Mouse (Mus musculus) lung, postnatal 36 days (tissue): Measurements from ENCODE around the gene Tpcn1.
"Not testable (repeated sequence)": the region's sequence is repeated elsewhere in the genome, so short reads cannot be mapped to it uniquely, and the experiment has no call there.

Experiments
- DNase-seq: peaks from one replicate; pipeline ENCODE4 v3.0.0; 2022; ENCODE audit warnings: mixed read lengths

The Tpcn1 gene

GRCm38 (mm10) chr5:120505781-120506180, 82.7 kb downstream of the Tpcn1 start:
- no peak for DNase-seq

DNA sequence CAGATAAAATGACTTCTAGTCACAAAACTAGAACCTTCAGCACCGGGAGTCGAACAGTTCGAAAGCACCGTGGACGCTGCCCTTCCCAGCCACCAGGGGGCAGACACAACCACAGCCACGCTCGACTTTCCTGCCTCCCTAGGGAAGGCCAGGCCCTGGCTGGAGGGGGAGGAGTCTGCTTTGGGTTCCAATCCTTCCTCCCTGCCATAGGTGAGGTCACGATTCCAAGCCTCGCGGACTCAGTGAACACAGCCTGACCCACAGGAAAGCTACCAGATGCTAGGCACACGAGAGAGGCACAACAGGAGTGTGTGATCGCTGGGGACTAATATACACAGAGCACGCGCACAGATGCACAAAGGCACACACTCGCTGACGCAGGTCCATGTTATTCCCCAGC, 83.1 kb downstream of the Tpcn1 start:
- peak; percentile 88 for DNase-seq

GRCm38 (mm10) chr5:120503144-120503795, 85.2 kb downstream of the Tpcn1 start, which contains the start of gene Plbd2:
Gene Plbd2 (minus strand): TSS chr5:120503625.
- DNase-seq = peak; percentile 85

DNA sequence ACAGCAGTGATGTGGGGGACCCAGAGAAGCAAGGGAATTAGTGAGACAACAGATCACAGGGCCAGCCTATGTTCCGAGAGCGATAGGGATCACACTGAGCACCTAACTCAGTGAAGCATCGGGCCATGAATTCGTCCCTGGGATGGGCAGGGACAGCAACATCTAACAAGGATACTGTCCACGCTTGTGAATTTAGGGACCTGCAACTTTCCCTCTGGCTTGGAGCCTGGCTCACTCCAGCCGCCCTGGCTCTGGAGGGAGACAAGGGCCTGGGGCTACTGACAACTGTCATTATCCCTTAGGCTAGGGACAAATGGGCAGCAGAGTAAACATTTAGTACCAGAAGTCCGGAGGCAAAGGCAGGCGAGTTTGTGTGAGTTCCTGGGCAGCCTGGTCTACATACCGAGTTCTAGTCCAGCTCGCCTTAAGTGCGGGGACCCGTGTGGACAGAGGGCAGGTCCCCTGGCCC, 85.8 kb downstream of the Tpcn1 start:
- DNase-seq = no peak

- no peak for DNase-seq
Measured at GRCm38 (mm10) chr5:120502147-120502621, 86.3 kb downstream of the Tpcn1 start.

DNA sequence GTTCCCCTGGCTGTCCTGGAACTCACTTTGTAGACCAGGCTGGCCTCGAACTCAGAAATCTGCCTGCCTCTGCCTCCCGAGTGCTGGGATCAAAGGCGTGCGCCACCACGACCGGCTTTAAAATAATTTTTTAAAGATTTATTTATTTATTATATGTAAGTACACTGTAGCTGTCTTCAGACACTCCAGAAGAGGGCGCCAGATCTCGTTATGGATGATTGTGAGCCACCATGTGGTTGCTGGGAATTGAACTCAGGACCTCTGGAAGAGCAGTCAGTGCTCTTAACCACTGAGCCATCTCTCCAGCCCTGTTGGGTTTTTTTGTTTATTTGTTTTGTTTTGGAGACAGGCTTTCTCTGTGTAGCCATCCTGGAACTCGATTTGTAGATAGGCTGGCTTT, 87.9 kb downstream of the Tpcn1 start:
- DNase-seq = not testable (repeated sequence)

DNA sequence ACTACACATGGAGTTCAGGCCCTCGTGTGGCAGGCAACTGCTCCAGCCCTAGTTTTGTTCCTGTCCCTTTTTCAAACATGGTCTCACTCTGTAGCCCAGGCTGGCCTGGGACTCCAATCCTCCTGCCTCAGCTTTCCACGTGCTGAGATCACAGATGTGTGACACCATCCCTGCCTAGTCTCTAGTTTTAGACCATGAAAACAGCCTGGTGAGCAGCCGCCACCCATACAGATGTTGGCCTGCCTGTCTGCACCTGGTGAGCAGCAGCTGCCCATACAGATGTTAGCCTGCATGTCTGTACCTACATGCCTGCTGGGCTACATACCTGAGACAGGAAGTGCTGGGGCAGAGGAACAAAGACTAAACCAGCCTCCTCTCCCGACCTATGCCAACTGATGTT, 89.3 kb downstream of the Tpcn1 start:
- DNase-seq = no peak

- DNase-seq = no peak
Measured at GRCm38 (mm10) chr5:120497071-120497470, 91.4 kb downstream of the Tpcn1 start.

DNA sequence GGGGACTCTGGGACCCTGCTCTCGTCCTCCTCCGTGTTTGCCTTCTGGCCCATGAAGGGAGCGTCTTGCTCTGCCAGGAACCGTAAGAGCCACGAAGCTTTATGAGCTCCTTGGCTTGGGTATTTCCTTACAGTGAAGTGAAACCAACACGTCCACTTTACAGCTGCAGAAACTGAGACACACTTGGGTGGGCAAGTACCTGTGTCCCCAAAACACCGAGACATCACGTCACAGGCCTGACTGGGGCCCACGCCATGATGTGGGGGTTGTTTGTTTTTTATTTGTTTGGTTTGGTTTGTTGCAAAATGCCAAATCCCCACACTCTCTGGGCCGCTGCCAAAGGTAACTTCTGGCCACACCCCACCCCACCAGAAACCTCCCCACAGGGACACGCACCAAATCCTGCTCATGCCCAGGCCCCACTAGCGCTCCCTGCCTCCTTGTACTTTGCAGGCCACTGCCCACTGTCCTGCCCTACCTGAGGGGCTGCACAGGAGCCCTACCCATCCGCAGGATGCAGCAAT, 92.7 kb downstream of the Tpcn1 start:
- DNase-seq = no peak

- DNase-seq = no peak
Measured at GRCm38 (mm10) chr5:120495064-120495702, 93.3 kb downstream of the Tpcn1 start.

- no peak for DNase-seq
Measured at GRCm38 (mm10) chr5:120493873-120494395, 94.5 kb downstream of the Tpcn1 start.

DNA sequence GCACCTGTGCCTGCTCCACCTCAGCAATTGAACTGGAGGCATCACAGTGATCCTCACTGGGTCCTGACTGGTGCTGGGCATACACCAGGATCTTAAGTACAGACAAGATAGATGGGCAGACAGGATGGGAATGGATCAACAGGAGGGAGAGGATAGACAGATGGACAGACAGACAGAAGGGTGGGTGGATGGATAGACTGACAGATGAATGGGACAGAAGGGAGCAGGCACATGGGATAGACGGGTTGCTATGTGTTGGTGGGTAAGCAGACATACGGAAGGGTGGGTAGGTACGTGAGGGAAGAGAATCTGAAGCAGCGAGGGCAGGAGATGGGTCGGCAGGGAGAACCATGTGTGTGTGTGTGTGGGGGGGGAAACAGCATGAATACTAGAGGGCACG, 95.0 kb downstream of the Tpcn1 start:
- DNase-seq = no peak

DNA sequence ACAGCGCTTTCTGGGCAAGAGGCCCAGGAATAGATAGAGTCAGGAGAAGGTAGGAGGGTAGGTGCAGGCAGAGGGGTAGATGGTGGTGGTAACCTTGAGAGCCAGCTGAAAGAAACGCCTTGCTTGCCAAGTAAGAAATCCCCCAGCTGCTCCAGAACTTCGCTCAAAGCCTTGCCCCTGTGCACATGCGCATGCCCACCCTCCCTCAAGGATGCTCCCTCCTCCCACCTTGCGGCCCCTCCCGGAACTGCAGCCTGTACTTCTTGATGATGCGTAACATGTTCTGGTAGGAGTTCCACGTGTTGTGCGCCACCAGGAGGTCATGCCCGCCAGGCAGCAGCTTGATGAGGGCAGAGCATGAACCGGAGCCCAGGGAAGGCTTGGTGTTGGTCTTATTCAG, 96.0 kb downstream of the Tpcn1 start:
- no peak for DNase-seq

DNA sequence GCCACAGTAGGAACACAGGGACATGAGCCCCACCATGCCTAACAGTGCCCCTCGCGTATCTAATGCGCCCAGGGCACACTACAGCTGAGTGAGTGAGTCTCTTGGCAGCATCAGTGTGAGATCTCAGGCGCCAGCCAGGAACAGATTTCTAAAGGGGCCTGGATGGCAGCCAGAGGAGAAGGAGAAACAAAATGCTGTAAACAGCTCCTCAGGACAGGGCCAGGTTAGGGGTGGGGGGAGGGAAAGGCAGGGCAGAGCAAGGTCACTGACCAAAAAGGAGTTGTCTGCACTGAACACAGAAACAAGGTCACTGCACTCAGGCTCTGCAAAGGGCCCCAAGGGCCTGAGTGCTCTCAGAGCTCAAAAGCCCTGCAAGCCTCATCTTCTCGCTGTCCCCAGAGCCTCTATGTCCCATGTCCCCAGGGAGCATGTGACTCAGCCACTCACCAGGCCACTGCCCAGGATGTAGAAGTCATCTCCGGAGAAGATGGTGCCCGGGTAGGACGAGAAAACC, 97.7 kb downstream of the Tpcn1 start:
- DNase-seq = peak; percentile 36

DNA sequence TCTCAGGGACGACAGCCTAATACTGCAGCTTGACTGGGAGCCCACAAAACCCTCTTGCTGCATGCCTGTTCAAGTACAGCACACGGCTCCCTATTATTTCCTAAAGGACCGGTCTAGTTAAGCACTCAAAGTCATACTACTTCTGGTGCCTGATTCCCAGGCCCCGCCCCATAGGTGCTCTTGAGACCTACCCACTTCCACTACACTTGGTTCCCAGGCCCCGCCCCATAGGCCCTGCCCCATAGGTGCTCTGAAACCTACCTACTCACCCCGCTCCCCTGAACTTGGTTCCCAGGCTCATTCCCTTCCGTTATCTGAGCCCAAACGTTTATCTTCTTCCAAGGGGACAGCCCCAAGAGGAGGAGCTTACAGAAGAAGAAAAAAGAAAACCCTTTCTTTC, 100.6 kb downstream of the Tpcn1 start:
- DNase-seq = no peak
